Mouse (Mus musculus): ENCODE measurements around the gene Exoc3l4.

- TF ChIP-seq EP300 (optimal IDR thresholded peaks at IDR 0.05) (no peak), CTCF (IDR thresholded peaks at IDR 0.05; ENCODE audit: low read depth) (no peak)
Observed at GRCm38 (mm10) chr12:111367065-111367464, 49.8 kb upstream of the Exoc3l4 start.

All from stomach, postnatal 0 days (tissue).